In the genomic region with DNA sequence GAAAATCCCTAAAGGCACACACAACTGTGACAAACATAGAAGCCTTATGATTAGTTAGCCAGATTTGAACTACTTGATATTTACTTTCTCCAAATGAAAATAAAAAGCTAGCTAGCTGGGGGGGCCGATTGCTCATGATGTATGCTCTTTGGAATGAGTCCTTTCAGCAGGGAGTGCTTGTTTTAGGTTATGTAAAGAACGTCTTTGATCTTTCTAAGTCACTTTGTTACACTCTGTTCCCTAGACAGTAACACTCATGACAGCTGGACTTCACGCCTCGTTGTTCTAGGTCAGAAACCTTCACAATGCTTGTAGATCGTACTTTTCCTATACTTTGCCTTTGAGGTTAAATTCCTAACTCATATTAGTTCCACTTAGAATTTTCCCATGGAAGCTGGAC, we compare ENCODE assay signal across 25 mouse cellular contexts.
DNase-seq lines count a peak whose midpoint lies in the region; ATAC-seq and TF ChIP-seq lines count a peak whose summit lies in the region.
"Had no signal": no experiment of that assay in that cellular context is flagged by ENCODE, and none has a peak within 500 bp of the region (broad histone marks: within the 10 kb centered on the region; RNA-seq: fewer than 3 reads in every experiment).

No protein-coding gene starts in this region.

- no peak overlapping the region for H3K27ac ChIP-seq in limb, embryonic 14.5 days (replicated peaks; ENCODE audit: low read depth, low read length)
- no peak overlapping the region for H3K27ac ChIP-seq in limb, embryonic 10.5 days
- no peak overlapping the region for H3K27ac ChIP-seq in midbrain, embryonic 10.5 days (replicated peaks)
- H3K27ac ChIP-seq: embryonic facial prominence, embryonic 15.5 days; heart, adult 2 months; heart, embryonic 10.5 days; heart, embryonic 13.5 days; hindbrain, embryonic 14.5 days; hindbrain, postnatal 0 days had no signal

- no peak overlapping the region for H3K4me3 ChIP-seq in limb, embryonic 14.5 days (replicated peaks; ENCODE audit: low read length)
- H3K4me3 ChIP-seq in limb, embryonic 10.5 days, result no peak overlapping the region
- no peak overlapping the region for H3K4me3 ChIP-seq in lung, adult 2 months (replicated peaks; ENCODE audit: extremely low read depth, low read depth, low read length)
- no peak overlapping the region for H3K4me3 ChIP-seq in midbrain, embryonic 10.5 days
- H3K4me3 ChIP-seq: embryonic facial prominence, embryonic 15.5 days; heart, adult 2 months; heart, embryonic 10.5 days; heart, embryonic 13.5 days had no signal

- TF ChIP-seq POLR2A in limb, embryonic 14.5 days (IDR thresholded peaks at IDR 0.05; ENCODE audit: borderline replicate concordance, extremely low read depth, insufficient read depth, insufficient read length), result no peak
- TF ChIP-seq POLR2A in lung, adult 2 months (IDR thresholded peaks at IDR 0.05; ENCODE audit: borderline replicate concordance, extremely low read depth, low read depth, low read length), result no peak

- 59% methylated on average over 5 of the region's 5 CpGs for WGBS in limb, embryonic 14.5 days
- 79% methylated on average over 5 of the region's 5 CpGs for WGBS in limb, embryonic 10.5 days
- 38% methylated on average over 5 of the region's 5 CpGs for WGBS in lung, adult 2 months
- WGBS in midbrain, embryonic 10.5 days, result 68% methylated on average over 5 of the region's 5 CpGs

- H3K9ac ChIP-seq in limb, embryonic 14.5 days (ENCODE audit: low read depth, low read length, severe bottlenecking), result no peak overlapping the region
- H3K9ac ChIP-seq: embryonic facial prominence, embryonic 15.5 days; forebrain, postnatal 0 days; heart, embryonic 13.5 days; hindbrain, embryonic 14.5 days had no signal

- ATAC-seq in limb, embryonic 14.5 days (ENCODE audit: low FRiP score, low read depth), result 0 out of 2 replicates have a peak, but pooled peaks have one; percentile 19
- ATAC-seq: activated CD4-positive, CD25-positive, alpha-beta regulatory T cell, adult 4 months; forebrain, embryonic 14.5 days; forebrain, postnatal 0 days; hindbrain, postnatal 0 days had no signal

- no peaks in the 10 kb centered on the region for H3K27me3 ChIP-seq in limb, embryonic 14.5 days (ENCODE audit: control insufficient read depth, insufficient read depth, low read length)
- no peaks in the 10 kb centered on the region for H3K27me3 ChIP-seq in limb, embryonic 10.5 days (ENCODE audit: low read depth, poor library complexity, severe bottlenecking)
- H3K27me3 ChIP-seq in midbrain, embryonic 10.5 days (ENCODE audit: low read depth, poor library complexity, severe bottlenecking), result no peaks in the 10 kb centered on the region
- H3K27me3 ChIP-seq: embryonic facial prominence, embryonic 15.5 days; heart, embryonic 13.5 days had no signal

- DNase-seq in embryo, embryonic 10.5 days (ENCODE audit: low spot score), result peak; percentile 9
- no peak for DNase-seq in embryo, embryonic 11 days
- no peak for DNase-seq in limb, embryonic 14.5 days (ENCODE audit: low spot score)
- DNase-seq in limb, embryonic 10.5 days (ENCODE audit: low spot score), result no peak
- DNase-seq in lung, postnatal 25 days (ENCODE audit: low spot score), result peak; percentile 5
- no peak for DNase-seq in lung, adult 2 months
- DNase-seq in brain, adult 2 months (ENCODE audit: low read depth, low spot score), result peak; percentile 27
- DNase-seq in midbrain, embryonic 10.5 days (ENCODE audit: low spot score), result no peak
- DNase-seq: adrenal gland, adult 8-10 months; adrenal gland, postnatal 25 days; cerebellum, adult 18-20 months; cerebellum, adult 9-10 months; cerebellum, postnatal 14 days; forebrain, postnatal 0 days; gastrocnemius, postnatal 25 days; heart, adult 2 months; heart, postnatal 14 days; heart, postnatal 4 days had no signal

- no peaks in the 10 kb centered on the region for H3K36me3 ChIP-seq in limb, embryonic 14.5 days (ENCODE audit: control insufficient read depth, insufficient read depth, low read length)
- H3K36me3 ChIP-seq in limb, embryonic 10.5 days, result no peaks in the 10 kb centered on the region
- H3K36me3 ChIP-seq in midbrain, embryonic 10.5 days, result no peaks in the 10 kb centered on the region
- H3K36me3 ChIP-seq: embryonic facial prominence, embryonic 15.5 days; heart, embryonic 10.5 days; heart, embryonic 13.5 days had no signal

- H3K9me3 ChIP-seq in limb, embryonic 14.5 days (ENCODE audit: control insufficient read depth, low read length), result no peaks in the 10 kb centered on the region
- H3K9me3 ChIP-seq in limb, embryonic 10.5 days (replicated peaks), result no peaks in the 10 kb centered on the region
- H3K9me3 ChIP-seq in midbrain, embryonic 10.5 days (replicated peaks), result no peaks in the 10 kb centered on the region
- H3K9me3 ChIP-seq: embryonic facial prominence, embryonic 15.5 days; heart, embryonic 10.5 days; heart, embryonic 13.5 days had no signal

- H3K4me1 ChIP-seq in limb, embryonic 14.5 days (ENCODE audit: control insufficient read depth, insufficient read depth, low read length), result peaks cover 3% of the 10 kb centered on the region; the same call in 1 of the 2 replicates
- H3K4me1 ChIP-seq in limb, embryonic 10.5 days, result no peaks in the 10 kb centered on the region
- H3K4me1 ChIP-seq in lung, adult 2 months (ENCODE audit: control insufficient read depth, insufficient read depth, low read length), result peaks cover 2% of the 10 kb centered on the region; the same call in 1 of the 2 replicates
- H3K4me1 ChIP-seq in midbrain, embryonic 10.5 days, result peaks cover 16% of the 10 kb centered on the region
- H3K4me1 ChIP-seq: heart, embryonic 10.5 days; heart, embryonic 13.5 days had no signal

- no peak for TF ChIP-seq CTCF in lung, adult 2 months (IDR thresholded peaks at IDR 0.05; ENCODE audit: insufficient read depth, low read length)

- H3K4me2 ChIP-seq in limb, embryonic 14.5 days (replicated peaks; ENCODE audit: low read depth, low read length, severe bottlenecking), result no peak overlapping the region
- H3K4me2 ChIP-seq: embryonic facial prominence, embryonic 15.5 days; heart, embryonic 13.5 days; hindbrain, embryonic 14.5 days had no signal

Comparison
In these comparisons a context has a peak if more than half of its experiments do, and no peak if none do; other contexts are left out.
1. DNase-seq: peak in embryo, embryonic 10.5 days (single experiment), lung, postnatal 25 days (single experiment) and brain, adult 2 months (single experiment); none in embryo, embryonic 11 days (single experiment), limb, embryonic 14.5 days (single experiment), limb, embryonic 10.5 days (single experiment), lung, adult 2 months (single experiment) and midbrain, embryonic 10.5 days (single experiment).